Mouse (Mus musculus) right cerebral cortex, postnatal 14 days (tissue): Measurements from ENCODE around the gene Zfp507.
A peak's percentile ranks its signal among the peaks of the same experiment; 100 is the strongest.

ENCODE experiments used
- DNase-seq: peaks from one replicate; pipeline ENCODE4 v3.0.0; 2022

Gene Zfp507

DNA sequence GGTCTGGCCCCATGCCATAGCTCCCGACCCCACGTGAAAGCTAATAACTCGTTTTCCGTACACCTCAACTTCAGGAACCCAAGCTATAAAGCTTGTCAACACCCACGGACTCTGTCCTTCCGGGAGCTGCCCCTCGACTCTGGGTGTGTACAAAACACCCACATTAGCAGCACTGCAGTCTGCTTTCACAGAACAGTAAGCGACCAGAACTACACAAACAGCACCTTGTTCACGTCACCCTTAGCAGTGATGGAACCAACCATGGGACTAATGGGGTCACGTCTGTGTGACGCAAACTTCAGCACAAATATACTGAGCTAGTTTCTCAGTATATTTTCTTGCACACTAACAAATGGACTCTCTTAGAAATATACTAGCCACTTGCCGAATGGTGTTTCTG, 28.7 kb downstream of the Zfp507 start:
- DNase-seq: no peak

- DNase-seq: no peak
These were observed 30.5 kb downstream of the Zfp507 start for GRCm38 (mm10) chr7:35772347-35772746.

DNA sequence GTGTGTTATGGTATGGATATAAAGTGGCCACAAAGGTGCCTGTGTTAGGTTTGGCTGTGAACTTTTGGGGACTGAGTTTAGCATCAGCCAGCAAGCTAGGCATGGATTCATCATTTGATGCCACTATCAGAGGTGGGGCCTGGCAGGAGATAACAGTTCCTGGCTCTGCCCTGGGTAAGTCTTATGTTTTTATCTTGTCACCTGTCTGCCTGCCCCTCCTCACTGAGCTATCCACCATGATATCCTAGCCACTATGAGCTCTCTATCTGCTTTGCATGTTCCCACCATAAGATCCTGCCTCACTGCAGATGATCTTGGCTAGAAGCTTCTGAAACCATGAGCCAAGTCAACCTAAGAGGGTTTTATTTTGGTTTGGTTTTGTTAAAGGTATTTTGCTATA, 31.7 kb downstream of the Zfp507 start:
- no peak for DNase-seq

- DNase-seq: no peak
These were observed 32.7 kb downstream of the Zfp507 start for GRCm38 (mm10) chr7:35770122-35770521.

- DNase-seq: no peak
These were observed 38.3 kb downstream of the Zfp507 start for GRCm38 (mm10) chr7:35764461-35764860.

- DNase-seq: no peak
These were observed 41.0 kb downstream of the Zfp507 start for GRCm38 (mm10) chr7:35761801-35762200.

GRCm38 (mm10) chr7:35759602-35760001, 43.2 kb downstream of the Zfp507 start:
- no peak for DNase-seq

DNA sequence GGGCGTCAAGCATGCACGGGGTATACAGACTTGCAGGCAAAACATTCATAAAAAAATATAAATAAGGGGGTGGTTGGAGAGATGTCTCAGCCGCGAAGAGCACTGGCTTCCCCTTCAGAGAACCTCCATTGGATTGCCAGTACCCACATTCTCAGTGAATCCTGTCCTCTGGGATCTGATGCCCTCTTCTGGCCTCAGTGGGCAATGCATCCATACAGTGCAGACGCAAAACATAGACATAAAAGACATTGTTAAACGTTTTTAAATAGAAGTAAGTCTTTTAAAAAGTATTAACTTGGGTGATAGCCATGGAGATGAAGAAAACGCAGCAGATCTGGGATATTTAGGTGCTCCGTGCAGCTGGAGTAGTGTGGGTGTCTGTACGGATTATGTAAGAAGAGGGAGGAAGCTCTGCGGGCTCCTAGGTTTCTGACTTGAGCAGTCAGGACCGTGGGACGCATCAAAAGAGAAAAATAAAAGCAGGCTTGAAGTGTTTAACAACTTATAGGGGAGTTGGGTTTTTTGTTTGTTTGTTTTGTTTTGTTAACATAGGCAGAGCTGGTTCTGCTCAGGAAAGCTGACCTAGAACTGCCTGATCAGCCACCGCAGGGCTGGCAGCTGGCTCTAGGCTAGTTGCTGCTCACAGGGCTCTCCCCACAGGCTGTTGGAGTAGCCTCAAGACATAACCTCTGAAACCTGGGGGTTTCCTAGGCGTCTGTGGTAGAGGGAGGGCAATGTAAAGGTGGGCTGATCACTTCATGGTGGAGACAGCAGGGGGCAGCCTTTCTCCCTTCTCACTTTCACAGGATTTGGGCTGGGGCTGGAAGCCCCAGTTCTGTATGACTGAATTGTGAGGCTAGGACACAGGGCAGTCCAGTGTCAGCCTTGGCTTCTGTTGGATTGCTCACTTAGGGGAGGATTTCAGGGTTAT, 46.0 kb downstream of the Zfp507 start:
- no peak for DNase-seq

DNA sequence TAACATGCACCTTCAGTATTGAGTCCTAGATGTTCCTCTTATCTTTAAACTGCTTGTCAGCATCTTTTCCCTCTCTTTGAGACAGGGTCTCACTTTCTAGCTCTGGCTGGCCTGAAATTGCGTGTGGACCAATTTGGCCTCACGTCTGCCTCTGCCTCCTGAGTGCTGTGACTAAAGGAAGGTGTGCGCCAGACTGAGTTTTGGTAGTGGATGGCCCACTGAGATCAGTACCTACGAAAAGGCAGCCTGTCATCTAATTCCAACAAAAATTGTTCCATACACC, 48.0 kb downstream of the Zfp507 start:
- DNase-seq: no peak

- peak; percentile 85 for DNase-seq
These were observed 48.5 kb downstream of the Zfp507 start, which contains the start of gene Dpy19l3 for GRCm38 (mm10) chr7:35754033-35754885. Gene Dpy19l3 (minus strand): TSS chr7:35754454.

DNA sequence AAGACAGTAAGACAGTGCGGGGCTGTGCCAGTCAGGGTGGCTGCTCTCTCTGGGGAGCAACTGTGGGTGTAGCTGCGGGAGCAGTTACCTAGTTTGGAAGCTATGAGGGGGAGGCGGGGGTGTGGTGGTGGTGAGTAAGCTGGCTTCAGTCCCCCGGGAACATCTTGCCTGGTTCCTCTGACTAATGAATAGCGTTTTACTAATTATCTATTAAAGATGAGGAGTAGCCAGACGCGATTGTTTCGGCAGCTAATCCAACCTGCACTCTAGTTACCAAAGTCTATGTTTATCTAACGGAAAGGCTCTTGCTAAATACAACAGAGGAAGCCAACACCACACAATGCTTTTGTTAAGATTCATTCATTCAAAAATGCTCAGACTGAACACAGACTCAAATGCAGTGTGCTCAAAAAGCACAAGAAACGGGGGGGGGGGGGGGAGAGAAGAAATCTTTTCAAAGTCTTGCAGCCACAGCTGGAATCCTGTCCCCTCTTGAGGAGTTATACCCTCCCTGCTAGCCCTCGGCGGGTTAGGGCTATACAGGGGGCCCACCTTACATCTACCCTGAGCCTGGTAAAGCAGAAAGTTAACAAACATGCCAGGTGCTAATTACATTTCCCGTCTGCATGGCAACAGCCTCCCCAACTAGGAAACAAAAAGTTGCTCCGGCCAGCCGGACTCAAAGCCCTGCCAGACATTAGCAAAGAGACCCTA, 49.3 kb downstream of the Zfp507 start:
- no peak for DNase-seq

- no peak for DNase-seq
These were observed 51.9 kb downstream of the Zfp507 start for GRCm38 (mm10) chr7:35750873-35751272.

DNA sequence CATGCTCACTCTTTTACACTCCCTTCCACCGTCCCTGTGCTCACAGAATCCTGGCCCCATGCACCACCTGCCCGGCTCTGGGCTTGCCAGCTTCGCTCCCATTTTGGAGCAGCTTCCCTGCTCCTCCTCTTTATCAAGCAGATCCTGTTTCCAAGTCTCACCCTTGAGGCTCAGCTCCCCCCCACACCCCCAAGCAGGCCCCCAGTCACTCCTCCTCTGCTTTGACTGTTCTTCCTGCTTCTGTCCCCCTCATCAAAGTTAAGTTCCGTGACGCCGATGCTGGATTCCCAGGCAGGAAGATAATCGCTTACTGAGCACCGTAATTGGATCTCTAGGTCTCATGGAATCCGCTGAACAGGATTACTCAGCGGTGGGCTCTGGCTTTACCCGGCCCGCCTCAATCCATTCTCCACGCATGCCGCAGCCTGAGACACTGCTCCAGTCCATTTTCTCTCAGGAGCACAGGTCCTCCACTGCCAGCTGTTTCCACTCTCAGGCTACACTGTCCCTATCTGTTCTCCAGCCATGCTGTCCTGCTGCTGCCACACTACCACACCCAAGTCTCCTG, 55.3 kb downstream of the Zfp507 start:
- DNase-seq: no peak

DNA sequence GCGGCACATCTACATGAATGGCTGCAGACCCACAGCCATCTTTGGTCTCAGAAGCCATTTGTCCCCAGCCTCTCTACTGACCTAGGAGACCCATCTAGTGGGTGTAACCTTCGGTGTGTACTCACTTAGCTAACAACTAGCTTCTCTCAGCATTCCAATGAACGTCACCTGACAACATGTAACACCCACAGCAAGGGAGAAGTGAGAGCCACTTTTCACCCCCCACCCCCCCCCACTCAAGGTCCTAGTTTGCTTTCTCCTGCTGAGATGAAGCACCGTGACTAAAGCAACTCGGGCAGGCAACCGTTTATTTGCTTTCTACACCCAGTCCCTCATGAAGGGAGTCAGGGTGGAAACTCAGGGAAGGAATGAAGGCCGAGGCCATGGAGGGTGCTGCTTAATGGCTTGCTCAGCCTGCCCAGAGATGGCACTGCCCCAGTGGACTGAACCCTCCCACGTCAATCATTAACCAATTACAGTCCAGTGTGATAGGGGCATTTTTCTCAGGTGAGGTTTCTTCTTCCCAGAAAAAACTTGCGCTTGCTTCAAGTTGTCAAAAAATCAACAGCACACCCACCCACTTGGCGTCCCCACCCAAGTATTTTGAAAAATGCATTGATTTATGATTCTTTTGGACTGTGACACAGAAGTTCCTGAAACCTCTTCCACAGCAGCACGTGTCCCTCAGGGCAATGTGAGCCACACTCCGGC, 56.0 kb downstream of the Zfp507 start:
- DNase-seq: no peak

DNA sequence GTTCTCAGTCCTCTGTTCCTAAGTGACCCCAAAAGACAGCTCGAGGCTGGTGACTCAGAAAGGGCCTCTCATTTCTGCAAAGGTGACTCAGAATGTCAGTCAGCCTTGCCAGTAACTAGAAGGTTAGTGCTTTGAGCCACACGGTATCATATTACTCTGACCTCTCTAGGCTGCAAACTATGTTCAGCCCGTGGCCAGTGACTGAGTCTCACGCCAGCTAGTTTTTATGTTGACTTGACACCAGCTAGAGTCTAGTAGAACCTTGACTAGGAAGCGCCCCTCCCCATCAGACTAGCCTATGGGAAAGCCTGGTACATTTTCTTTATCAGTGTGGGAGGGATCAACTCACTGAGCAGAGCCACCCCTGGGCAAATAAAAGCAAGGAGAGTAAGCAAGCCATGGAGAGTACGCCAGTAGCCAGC, 57.5 kb downstream of the Zfp507 start:
- DNase-seq: no peak

DNA sequence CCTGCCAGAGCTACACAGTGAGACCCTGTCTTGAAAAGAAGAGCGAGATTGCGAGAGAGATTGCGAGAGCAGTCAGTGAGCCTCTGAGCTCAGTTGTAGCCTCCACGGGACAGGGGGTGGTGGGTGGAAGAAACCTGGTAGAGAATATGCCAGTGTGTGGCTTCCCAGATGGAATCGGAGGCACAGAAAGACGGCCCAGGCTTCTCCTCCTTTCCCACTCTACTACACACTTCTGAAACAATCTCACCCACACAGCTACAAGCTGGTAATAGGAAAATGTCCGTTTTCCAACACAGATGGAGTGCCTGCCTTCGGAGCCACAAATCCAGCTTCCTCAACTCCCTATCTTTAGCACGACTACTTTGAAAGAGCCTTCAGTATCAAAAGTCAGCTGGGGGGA, 58.0 kb downstream of the Zfp507 start:
- peak; percentile 44 for DNase-seq

DNA sequence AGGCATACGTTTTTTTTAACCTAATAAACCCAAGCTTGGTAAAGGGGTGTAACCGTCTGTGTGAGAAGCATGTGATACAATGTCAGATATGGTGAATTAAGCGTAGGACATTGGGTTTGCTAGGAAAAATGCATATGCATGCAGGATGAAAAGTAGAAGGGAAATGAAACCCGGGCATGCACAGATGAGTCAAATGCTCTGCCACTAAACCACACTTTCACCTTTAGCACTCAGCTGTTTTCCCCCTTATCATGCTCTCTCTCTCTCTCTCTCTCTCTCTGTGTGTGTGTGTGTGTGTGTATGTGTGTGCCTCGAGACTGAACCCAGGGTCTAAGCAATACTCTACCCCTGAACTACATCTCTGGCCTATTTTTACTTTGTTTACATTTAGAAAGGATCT, 60.5 kb downstream of the Zfp507 start:
- no peak for DNase-seq

- DNase-seq: no peak
These were observed 60.9 kb downstream of the Zfp507 start for GRCm38 (mm10) chr7:35741858-35742257.

DNA sequence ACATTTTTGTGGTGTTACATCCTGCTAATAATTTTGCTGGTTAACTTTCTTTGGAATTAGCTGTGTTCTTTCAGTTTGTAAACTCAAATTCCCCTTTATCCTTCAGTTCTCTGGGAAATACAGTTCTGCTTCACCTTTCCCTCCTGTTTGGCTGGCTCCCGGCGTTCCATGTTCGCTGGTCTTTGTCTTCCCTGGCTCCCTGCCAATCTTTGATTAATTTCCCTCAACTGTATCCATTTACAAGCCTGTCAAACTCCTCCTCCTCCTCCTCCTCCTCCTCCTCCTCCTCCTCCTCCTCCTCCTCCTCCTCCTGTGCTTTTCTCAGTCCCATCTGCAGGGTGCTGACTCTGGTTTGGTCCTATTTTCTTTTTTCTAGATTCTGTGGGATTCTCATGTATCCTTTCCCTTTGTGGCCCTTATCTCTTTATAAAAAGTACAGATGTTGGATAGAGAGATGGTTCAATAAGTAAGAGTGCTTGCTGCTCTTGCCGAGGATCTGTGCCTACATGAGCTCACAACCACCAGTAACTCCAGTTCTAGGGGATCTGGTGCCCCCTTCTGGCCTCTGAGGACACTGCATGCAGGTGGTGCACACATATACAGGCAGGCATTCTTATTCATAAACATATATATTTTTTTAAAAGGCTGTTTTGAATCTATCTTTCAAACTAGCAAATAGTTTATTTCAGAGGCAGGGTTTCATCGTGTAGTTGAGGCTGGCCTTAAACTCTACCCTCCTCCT, 62.1 kb downstream of the Zfp507 start:
- DNase-seq: peak; percentile 73

- DNase-seq: no peak
These were observed 63.9 kb downstream of the Zfp507 start for GRCm38 (mm10) chr7:35738871-35739270.

DNA sequence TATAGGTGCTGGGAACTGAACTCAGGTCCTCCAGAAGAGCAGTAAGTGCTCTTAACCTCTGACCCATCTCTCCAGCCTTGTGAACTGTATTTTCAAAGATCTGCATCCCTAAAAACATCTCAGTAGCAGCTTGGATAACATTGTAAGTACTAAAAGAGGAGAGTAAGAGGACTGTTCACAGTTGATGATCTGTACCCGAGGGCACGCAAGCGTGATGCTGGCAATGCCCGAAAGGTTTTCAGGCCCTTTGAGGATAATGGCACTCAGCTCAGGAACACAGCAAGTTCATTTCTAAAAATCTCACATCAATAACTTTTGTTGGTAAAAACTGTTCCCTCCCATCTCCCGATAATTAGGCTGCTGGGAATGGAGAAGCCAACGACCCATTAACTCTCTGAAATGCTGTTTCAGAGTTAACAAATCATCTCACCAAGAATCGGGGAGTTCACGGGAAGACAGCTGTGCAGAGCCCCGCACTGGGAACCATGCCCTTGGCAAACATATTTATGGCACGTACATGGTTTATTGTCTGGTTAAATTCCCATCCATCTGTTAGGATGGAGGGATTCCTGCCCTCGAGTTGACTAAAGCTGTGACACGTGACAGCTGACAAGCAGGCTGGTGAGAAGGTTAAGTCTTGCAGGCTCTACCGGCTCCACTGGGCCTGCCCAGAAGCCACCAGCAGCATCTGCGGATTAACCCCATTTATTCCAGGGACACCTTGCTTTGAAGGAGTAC, 69.3 kb downstream of the Zfp507 start:
- DNase-seq: no peak
